Mouse (Mus musculus): ENCODE data around the gene Mpp6.

The Mpp6 gene
- long read RNA-seq, experiment 1, partial matches to known transcripts: 3 of 8 reads
- long read RNA-seq, experiment 1, other reads (novel, unspliced or antisense): 4 of 8 reads
- long read RNA-seq, experiment 2, partial matches to known transcripts: 10 of 14 reads
- long read RNA-seq, experiment 2, other reads (novel, unspliced or antisense): 3 of 14 reads

GRCm38 (mm10) chr6:50109757-50110378 lies at the start of gene Mpp6:
Gene Mpp6 (plus strand): TSS chr6:50110241.
- intact Hi-C loops (cut with DNase I): loop anchor here (5.0 to 10.0 kb wide), 4 partner anchors 72 to 427 kb away; no protein-coding TSS in a partner anchor

GRCm38 (mm10) chr6:50066172-50066571 lies 43.9 kb upstream of the Mpp6 start:
- intact Hi-C loops (cut with DNase I): no loop called here

DNA sequence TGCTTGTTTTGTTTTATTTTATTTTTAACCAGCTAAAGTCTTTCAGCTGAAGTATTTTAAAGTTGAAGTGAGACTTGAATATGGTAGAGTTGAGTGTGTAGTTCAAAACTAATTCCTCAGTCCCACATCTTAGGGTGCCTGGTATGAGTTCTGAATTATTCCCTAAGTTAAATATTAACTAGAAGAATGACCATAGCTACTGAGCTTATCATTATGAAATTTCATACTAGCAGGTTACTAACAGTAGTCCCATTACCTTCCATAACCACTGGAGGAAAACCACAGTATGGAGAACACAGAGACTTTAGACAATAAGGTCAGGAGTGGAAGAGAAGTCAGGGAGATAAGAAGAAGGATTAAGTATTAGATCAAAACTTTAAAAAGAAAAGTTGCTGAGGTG lies 41.6 kb upstream of the Mpp6 start:
- intact Hi-C loops (cut with DNase I): no loop called here

GRCm38 (mm10) chr6:50075248-50075647 lies 34.8 kb upstream of the Mpp6 start:
- intact Hi-C loops (cut with DNase I): no loop called here

GRCm38 (mm10) chr6:50076473-50076872 lies 33.6 kb upstream of the Mpp6 start:
- intact Hi-C loops (cut with DNase I): no loop called here

DNA sequence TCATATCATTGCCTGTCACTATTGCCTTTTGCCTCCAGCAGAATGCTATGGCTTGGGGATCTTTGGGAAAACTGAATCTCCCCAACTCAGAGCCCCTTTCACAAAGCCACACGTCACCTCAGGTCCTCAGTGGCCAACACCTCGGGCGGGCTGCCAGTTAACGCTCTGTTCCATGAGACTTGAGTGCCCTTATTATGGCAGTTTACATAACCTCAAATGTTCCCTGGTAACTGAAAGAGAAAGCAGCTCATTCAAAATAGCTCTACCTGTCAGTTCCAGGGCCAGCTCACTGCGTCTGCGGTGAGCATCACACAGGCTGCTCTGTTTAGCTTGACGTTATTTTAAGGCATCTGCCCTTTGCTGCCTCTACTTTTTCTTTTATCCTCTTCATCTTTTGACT lies 29.6 kb upstream of the Mpp6 start:
- intact Hi-C loops (cut with DNase I): no loop called here

- intact Hi-C loops (cut with DNase I): no loop called here
Measured at GRCm38 (mm10) chr6:50085206-50085605, 24.8 kb upstream of the Mpp6 start.

GRCm38 (mm10) chr6:50089333-50089732 lies 20.7 kb upstream of the Mpp6 start:
- intact Hi-C loops (cut with DNase I): no loop called here

DNA sequence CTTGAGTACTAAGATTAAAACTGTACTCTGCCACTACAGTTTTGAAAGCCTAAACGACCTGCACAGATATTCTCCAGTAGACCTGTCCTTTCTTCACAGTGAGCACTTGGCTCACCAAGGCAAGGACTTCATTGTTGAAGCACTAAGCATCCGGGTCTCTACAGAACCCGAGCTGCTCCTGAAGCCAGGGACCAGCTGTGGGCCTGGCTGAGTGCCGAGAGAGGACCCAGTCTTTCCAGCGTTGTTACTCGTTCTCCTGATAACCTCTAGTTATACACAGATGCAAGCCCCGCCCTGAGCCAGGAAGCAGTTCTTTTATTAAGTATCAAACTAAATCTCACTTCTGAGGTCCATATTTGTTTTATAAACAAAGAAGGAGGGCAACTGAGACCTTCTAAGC lies 19.8 kb upstream of the Mpp6 start:
- intact Hi-C loops (cut with DNase I): no loop called here

- intact Hi-C loops (cut with DNase I): no loop called here
Measured at GRCm38 (mm10) chr6:50091462-50092154, 18.4 kb upstream of the Mpp6 start.

DNA sequence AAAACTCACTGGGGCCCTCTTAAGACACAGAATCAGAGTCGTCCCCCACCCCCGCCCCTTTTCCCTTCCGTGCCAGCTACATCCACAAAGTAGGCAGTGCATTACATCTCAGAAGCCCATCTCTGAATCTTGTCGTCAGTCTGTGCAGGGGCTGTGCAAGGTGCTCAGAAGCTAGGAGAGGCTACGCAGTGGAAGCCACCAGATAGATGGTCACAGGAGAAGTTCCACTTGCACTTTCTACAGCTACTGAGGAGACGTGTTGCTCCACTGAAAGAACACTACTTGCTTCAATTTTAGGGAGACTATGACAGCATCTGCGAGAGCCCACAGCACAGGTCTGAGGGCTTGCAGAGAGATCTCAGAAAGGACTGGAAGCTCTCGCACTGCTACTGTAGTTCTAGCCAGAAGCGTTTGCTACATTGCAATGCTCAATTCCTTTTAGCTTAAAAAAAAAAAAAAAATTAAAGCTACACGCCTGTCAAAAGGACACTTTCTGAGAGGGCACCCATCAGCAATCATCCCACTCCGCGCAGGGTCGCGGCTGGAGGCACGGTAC lies 762 bp upstream of the Mpp6 start:
- intact Hi-C loops (cut with DNase I): loop anchor here (10.0 kb wide), 1 partner anchor 184 kb away; no protein-coding TSS in a partner anchor

DNA sequence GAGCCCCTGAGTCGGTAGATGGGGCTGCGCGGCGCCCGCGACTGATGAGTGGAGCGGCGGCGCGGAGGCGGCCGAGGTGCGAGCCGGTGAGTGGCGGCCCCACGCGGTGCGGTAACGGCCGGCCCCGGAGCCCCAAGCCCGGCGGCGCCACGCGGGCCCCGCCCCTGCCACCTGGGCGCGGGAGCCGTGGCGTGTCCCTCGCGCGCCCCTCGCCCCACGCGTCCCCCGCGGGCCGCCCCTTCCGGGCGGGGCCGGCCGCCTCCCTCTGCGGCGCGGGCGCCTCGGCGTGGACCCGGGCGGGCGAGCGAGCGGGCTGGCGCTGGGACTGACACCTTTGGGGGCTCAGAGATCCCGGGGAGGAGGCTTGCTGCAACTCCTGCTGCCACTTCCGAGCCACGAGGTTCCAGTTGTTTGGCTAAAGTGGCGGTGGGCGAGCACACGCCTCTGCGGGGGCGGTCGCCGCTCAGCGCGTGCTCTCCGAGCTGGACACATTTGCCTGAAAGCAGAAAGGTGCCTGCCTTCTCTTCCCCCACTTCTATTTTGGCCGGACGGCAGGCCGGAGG lies 419 bp downstream of the Mpp6 start:
- intact Hi-C loops (cut with DNase I): loop anchor here (5.0 kb wide), 3 partner anchors 72 to 427 kb away; no protein-coding TSS in a partner anchor

DNA sequence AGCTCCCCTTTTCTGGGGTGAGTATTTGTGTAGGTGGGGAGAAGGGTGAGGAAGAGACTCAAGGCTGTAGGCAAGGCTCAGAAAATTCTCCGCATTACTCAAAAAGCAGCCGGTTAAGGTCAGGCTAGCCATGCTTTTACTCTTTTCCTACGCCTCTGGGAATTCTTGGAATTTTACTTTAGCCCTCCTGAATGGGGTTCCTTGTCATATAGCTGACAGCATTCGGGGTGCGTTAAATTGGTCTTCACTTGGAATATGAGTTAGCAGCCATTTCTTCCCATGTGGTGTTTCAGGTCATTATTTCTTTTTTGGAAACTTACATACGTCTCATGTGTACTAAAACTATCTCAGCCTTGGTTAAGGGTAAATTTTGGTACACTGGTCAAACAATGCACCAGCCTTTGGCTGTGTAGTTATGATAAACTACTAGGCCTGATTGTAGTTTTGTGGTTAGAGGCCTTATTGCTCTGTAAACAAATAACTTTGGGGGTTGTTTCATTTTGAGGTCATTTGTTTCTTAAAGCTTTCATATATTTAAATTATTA lies 1.1 kb downstream of the Mpp6 start:
- intact Hi-C loops (cut with DNase I): loop anchor here (5.0 kb wide), 3 partner anchors 71 to 426 kb away; no protein-coding TSS in a partner anchor

DNA sequence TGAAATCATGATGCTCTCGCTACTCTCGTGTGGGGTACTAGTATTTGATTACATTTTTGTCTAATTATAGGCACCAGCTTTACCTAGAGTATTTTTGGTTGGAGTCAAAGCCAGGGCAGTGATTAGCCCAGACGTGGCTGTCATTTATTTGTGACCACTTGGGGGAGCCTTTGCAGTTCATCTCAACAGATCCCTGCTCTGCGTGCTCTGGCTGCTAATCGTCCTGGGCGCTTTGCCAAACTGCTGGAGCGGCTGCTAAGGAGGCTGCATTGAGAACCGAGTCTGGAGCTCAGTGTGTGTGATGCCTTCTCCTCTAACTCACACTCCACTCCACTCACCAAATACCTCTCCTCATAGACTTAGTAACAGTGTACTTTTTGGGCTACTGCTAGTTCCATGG lies 2.7 kb downstream of the Mpp6 start:
- intact Hi-C loops (cut with DNase I): loop anchor here (5.0 kb wide), 3 partner anchors 70 to 425 kb away; no protein-coding TSS in a partner anchor

DNA sequence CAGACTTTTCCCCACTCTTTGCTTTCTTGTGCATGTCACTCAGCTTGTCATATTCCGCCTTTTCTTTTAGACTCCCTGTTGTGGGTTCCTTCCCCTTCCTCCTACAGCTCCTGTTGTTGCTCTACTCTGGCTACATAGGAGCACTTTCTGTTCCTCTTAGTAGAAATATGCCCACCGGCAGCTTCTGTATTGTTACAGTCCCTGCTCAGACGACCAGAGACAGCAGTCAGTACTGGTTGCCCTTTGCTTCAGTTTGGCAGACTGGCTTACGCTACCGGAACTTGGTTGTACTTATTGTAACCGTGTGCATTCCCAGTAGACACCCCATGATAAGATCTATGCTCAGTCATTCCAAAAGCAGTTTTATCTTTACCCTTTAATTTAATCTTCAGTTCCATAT lies 4.2 kb downstream of the Mpp6 start:
- intact Hi-C loops (cut with DNase I): loop anchor here (5.0 kb wide), 3 partner anchors 68 to 423 kb away; no protein-coding TSS in a partner anchor

DNA sequence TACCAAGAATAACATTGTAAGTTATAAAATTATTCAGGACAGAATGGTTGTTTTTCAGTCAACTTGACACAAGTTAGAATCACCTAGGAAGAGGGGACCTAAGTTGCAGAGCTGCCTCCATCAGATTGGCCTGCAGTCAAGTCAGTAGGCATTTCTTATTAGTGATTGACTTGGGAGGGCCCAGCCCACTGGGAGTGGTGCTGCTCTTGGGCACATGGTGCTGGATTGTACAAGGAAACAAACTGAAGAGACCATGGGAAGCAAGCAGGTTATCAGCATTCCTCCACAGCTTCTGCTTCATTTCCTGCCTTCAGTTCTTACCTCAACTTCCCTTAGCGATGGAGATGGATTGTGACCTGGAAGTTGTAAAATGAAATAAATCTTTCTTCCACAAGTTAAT lies 10.9 kb downstream of the Mpp6 start:
- intact Hi-C loops (cut with DNase I): no loop called here

GRCm38 (mm10) chr6:50122835-50123234 lies 12.8 kb downstream of the Mpp6 start:
- intact Hi-C loops (cut with DNase I): no loop called here

DNA sequence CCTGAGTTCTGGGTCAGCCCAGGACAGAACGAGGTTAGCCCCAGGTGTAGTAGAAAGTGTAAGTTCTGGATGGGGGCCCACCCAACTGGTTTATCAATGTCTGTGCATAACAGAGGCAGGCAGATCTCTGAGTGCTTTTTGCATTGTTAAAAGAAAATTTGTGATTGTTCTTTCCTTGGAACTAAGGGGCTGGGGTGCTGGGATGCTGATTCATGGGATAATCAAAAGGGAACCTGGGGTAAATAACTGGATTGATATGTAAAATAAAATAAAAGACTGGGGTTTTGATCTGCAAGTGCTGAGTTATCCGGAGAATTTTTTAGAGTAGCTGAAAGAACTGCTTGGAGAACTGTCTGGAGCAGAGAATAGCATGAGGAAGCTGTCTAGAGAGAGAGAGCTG lies 14.2 kb downstream of the Mpp6 start:
- intact Hi-C loops (cut with DNase I): no loop called here

GRCm38 (mm10) chr6:50126331-50126730 lies 16.3 kb downstream of the Mpp6 start:
- intact Hi-C loops (cut with DNase I): no loop called here

- intact Hi-C loops (cut with DNase I): no loop called here
Measured at GRCm38 (mm10) chr6:50127536-50127935, 17.5 kb downstream of the Mpp6 start.

- intact Hi-C loops (cut with DNase I): no loop called here
Measured at GRCm38 (mm10) chr6:50137651-50138050, 27.6 kb downstream of the Mpp6 start.

Measured in adrenal gland (tissue).